Mouse (Mus musculus): ENCODE results near the gene Lrrc45.
A peak's percentile ranks its signal among the peaks of the same experiment; 100 is the strongest.
"Not testable (repeated sequence)": the region's sequence is repeated elsewhere in the genome, so short reads cannot be mapped to it uniquely, and the experiment has no call there.

The Lrrc45 gene

DNA sequence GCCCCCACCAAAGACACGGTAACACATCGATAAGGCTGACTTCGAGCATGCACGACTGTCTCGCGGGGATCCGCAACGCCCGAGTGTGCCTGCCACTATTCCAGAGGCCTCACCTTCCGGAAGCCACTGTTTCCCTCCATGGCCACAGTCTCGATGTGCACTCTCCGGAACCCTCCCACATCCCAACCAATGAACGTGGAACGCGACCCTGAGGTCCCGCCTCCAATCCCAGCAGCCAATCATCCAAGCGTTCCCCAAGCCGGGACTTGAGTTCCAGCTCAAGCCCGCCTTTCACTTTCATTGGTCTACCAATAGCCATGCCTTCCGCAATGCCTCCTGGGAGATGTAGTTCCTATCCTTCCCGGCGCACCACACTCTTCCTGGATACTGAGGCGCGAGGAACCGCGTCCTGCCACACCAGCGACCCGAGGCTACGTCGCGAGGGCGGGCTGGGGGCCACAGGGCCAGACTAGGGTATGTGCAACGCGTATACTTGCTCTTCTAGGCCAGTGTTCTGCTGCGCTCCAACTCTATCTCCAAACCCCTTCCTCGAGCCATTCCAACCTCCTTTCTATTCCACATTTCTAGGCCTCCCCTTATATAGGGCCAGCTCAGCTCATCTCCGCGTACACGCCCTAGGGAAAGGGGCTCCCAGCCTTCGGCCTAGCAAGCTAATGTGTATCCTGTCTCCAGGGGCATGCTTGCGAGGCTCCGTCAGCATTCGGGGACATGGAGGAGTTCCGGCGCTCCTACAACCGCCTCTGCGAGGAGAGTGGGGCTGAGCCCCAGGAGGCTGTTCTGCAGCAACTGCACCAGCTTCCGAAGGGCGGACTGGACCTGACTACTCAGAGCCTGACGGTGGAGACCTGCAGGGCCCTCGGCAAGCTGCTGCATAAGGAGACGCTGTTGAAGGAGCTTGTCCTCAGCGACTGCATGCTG is at the start of gene Lrrc45, which contains the start of gene Cenpx:
TSS of gene Lrrc45 (plus strand) at position 346 of the 939 bp plus-strand sequence.
TSS of gene Cenpx (minus strand) at position 159 of the 939 bp plus-strand sequence.
- DNase-seq (ENCODE audit: low read depth): peak; percentile 99

DNA sequence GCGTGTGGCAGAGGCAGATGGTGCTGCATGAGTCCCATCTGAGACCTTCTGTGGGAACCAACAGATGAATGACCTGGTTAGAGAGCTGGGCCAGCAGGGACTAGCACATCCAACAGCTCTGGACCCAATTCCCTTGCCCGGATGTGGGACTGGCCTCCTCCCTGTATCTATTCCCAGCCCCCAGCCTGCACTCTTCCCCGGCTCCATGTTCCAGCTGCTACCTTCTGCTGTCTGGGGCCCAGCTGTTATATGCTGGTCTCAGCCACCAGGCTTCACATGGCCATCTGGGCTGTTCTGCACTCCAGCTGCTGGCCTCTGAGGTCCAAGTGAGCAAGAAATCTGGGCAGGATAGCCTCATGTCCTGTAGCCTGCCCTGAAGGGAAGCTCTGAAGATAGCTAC is 48.3 kb upstream of the Lrrc45 start:
- no peak for DNase-seq (ENCODE audit: low read depth)

DNA sequence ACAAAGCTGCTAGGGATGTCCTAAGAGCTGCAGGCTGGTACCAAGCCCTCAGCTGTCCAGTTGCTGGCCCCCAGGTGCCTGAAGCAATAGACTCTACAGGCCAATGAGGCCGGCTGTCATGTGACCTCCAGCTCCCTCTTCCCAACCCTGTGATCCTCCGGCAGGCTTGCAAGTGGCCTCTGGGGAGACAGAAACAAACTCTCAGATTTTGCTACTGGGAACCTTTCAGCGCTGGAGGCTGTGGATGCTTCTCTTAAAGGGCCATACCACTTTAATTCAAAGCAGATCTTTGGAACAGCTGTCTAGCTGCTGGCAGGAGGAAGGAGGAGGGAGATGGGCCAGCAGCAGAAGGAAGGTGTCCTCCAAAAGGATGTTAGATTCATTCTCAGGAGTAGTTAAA is 47.1 kb upstream of the Lrrc45 start:
- peak; percentile 50 for DNase-seq (ENCODE audit: low read depth)

DNA sequence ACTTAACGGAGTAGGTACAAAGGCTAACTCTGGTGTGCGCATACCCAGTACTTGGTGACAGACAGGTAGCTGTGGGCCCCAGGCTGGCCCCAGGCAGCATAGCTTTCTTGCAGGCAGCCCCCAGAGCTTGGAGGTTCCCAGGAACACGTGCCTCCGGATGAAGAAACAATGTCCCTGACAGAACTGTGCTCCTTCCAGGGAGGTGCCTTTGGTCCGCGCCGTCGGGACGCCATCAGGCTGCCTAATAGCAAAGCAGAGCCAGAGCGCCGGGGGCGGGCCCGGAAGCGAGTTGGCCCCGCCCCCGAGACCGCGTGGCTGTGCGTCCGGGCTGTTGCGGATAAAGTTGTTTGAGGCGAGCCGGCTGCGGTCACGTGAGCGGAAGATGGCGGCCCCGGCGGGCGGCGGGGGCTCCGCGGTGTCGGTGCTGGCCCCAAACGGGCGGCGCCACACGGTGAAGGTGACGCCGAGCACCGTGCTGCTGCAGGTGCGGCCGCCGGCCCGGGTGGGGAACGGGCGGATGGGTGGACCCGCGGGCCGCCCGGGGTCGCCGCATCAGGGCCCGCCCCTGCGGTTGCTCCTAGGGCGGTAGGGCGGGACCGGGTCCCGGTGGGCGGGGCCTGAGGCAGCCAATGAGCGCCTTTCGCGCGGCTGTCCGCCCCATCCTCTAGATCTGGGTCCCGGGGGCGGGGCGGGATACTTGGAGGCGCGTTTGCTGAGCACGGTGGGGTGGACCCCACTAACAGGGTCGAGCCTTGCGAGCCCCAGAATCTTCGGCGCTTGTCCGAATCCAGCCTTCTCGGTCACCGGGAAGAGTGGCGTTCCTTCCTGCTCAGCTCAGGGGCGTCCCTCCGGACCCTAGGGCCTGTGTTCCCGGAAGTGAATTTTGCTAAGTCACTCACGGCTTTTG is 40.8 kb upstream of the Lrrc45 start, which contains the start of gene Aspscr1:
TSS of gene Aspscr1 (plus strand) at position 287 of the 907 bp plus-strand sequence.
- DNase-seq (ENCODE audit: low read depth): peak; percentile 98

DNA sequence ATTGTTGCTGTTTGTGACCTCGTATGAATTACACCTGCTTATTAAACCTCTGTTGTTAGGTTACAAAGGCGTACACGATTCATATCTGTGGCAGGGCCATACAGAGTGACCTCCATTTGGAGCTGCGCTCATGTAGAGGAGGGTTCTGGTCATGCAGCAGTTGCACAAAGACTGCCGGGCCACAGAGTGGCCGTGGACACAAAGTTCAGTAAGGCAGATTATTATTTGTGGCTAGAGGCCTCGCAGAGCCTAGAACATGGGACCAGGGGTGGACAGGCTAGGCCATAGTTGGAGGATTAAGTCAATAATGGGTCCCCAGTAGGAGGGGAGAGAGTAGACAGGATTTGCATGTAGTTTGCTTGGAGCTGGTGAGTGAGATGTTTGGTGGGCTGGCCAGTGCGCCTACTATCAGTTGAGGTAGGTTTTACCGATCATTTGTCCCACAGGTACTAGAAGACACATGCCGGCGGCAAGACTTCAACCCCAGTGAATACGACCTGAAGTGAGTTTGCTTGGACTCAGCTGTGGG is 40.1 kb upstream of the Lrrc45 start:
- no peak for DNase-seq (ENCODE audit: low read depth)

DNA sequence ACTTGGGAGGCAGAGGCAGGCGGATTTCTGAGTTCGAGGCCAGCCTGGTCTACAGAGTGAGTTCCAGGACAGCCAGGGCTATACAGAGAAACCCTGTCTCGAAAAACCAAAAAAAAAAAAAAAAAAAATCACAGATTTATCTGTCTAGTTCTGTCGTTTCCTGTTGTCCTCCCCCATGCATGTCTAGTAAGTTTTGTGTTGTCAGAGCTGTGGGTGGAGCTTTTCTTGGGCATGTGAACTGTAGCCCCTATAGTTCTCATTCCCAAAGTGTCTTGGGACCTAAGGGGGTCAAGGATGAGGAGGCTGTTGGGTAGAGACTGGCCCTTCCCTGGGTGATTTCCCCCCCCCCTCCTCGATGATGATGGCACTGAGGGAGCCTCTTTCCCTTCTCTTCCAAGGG is 37.9 kb upstream of the Lrrc45 start:
- DNase-seq (ENCODE audit: low read depth): not testable (repeated sequence)

DNA sequence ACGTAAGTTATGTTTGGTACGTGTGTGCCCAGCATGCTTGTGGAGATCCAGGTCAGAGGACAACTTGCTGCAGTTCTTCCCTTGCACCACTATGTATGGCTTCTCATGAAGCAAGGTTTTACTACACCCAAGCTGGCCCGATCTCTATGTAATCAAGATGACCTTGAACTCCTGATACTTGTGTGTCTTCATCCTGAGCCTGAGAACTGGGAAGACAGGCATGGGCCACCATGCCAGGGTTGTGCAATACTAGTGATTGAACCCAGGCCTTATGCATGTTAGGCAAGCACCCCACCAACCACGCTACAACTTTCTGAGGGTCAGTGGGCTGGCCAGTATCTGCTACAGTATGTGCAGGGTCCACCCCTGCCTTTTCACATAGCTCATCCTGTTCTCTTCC is 36.8 kb upstream of the Lrrc45 start:
- DNase-seq (ENCODE audit: low read depth): no peak

DNA sequence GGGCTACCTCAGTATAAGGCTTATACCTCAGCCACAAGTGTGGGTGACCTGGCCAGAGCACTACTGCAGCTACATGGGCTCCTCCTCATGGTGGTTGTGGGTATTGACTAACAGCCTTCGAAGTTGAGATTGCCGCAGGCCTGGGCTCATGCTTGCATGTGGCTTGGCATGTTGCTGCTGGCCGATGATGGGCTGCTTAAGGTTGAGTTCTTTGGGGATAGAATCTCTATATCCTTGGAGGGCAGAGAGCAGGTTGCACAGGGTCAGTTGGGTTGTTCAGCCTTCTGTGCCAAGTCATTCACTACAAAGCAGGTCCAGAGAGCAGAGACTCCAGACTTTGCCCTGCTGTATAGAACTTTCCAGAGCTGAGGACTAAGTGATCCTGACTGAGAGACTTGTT is 33.8 kb upstream of the Lrrc45 start:
- peak; percentile 50 for DNase-seq (ENCODE audit: low read depth)

DNA sequence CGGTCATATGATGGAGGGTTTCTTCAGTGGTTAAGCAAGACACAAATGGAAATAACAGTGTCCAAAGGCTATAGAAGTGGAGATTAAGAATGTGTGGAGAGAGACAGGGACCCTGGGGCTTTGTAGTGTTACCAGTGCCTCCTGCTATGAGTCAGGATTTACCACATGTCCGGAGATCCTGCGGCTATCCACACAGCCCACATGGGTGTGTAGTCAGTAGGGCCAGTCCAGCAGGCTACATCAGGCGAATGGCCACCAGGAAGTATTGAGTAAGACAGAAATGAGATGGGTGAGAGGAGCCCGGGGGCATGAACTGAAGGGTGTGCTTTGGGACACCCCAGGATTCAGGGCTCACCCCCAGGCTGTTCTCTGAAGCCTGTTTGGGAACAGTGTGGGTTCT is 31.0 kb upstream of the Lrrc45 start:
- peak; percentile 80 for DNase-seq (ENCODE audit: low read depth)

DNA sequence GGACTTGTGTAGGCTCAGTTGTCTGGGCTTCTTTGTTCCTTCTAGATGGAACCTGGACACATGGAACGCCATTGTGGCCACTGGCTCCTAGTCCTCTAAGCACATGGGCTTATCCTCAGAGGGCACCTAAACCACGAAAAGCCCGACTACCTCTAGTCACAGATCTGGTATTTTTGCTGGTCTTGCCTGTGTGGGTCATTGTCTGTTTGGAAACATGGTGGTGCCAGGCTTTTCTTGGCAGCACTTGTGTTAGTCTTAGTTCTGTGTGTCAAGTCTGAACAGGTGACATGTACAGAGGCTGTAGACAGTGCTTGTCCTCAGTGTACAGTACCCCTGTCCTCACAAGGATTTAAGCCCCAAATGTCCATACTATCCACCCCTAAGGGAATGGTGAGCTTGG is 30.2 kb upstream of the Lrrc45 start:
- no peak for DNase-seq (ENCODE audit: low read depth)

DNA sequence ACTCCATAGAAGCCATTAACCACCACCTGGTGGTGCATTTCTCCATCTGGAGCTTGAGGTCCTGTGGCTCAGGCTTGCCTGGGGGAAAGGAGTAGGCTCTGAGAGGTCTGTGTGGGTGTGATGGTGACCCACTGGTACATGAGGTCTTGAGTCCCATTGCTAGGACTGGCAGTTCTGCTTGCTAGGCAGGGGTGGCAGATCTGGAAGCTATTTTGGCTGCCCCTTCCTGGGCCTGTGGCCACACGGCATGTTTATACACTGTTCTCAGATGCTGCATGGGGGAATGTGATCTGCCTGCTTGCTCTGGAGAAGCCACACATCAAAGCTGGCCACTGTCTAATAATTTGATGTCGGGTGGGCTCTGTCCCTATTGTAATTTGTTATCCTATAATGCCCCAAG is 29.6 kb upstream of the Lrrc45 start:
- no peak for DNase-seq (ENCODE audit: low read depth)

DNA sequence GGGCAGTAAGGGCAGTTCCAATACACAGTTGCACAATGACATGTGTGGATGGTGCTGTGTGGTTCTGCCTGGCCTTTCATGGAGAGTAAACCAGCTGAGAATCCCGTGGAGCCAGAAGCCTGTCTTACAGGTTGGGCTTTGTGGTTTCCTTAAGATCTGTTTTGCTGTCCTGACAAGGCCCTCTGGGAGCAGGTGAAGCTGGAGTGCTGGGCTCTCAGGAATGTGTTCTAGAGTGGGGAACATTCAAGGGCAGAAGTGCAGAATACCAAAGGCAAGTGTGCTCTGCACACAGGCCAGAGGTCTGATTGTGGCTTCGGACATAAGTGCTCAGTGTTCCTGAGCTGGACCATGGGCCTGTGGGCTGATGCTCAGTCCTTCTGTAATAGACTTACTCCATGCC is 29.1 kb upstream of the Lrrc45 start:
- no peak for DNase-seq (ENCODE audit: low read depth)

DNA sequence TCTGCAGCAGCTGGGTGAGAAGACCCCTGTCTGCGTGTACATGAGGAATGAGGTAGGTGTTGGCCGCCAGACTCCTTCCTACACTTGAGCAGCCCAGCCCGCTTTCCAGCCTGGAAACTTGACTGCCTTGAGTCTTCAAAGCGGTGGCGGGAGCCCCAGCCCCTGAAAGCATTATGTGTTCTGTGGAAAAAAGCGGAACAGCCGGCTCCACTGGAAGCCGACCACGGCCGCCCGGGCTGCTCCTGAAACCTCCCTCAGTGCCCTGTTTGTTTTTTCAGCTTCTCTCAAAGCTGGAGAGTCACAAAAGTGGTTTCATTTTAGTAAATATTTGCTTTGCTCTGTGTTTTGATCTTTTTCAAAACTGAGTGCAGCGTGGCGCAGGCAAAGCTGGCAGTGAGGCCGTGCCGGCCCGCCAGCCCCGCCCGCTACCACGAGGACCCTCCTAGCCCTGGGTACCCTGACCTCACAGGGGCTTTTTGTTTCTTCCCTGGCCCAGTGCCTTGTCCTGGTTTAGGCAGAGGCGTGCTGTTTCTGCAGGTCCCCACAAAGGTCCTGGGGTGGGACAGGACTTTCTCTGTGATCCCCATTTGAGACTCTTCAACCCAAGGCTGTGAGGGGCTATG is 27.0 kb upstream of the Lrrc45 start:
- no peak for DNase-seq (ENCODE audit: low read depth)

DNA sequence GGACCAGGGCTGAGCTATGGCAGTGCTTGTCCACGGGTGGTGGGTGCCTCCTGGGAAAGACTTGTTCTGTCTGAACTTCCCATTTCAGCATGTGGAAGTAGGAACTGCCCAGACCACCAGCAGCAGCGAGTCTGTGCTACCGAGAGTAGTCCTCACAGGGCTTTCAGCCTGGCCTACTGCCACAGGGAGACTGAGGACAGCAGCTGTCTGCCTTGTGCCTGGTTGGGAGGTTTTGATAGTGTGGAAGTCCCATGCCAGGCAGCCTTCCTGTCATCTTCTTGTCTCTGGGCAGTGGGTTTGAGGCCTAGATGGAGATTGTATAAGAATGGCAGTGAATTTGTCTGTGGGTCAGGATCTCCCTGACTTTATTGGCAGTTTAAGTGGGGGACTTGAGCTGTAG is 24.4 kb upstream of the Lrrc45 start:
- no peak for DNase-seq (ENCODE audit: low read depth)

DNA sequence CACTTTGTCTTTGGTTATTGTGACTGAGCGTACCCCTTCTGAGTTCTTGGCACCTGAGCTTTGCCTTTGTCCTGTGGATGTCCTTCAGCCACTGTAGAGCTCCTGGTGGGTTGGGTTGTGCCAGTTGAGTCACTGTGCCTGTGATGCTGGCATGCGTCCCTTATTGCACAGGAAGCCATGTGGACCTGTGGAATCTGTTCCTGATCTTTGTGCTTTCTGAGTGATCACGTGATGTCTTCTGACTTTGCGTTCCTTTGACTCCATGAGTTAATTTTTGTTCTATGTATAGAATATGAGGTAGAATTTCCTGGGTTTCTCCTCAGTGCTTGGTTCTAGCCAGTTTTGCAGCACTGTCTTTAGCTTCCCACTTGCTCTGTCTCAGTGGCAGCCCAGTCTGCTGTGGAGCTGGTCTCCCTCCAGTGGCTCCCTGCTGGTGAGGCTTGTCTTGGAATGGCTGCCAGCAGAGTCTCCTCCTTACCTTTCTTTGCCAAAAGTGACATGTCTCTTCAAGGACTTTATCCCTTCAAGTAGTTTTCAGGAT is 21.2 kb upstream of the Lrrc45 start:
- DNase-seq (ENCODE audit: low read depth): no peak

DNA sequence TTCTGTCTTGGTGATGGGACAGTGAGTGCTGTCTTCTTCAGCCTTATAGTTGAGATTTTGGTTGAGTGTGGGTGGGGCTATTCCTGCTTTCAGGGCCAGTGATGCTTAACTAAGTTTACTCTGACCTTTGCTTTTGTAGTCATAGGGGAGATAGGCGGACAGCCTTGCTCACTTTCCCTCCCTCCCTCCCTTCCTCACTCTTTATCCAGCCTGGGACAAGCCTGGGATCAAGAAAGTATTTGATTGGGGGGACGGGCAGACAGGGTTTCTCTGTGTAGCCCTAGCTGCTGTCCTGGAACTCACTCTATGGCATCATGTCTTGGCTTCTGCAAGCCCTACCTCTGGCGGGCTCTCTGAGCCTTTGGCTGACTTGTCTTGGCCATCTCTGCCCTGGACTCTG is 20.3 kb upstream of the Lrrc45 start:
- no peak for DNase-seq (ENCODE audit: low read depth)

DNA sequence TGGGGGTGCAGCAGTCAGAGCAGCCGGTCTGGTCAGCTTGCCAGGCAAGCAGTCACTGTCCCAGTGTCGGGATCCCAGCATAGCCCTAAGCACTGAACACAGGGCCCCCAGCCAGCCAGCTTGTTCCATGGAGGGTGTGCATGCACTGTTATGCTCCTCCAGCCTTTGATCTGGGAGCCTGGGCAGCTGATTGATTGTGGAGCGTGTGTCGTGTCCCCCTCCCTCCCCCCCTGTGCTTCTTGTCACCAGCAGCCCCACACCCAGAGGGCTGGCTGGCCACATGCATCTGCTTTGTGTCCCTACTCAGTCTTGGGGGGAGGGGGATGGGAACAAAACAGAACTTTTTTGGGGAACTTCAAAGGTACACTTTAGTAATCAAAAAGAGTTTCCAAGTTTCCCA is 18.5 kb upstream of the Lrrc45 start:
- no peak for DNase-seq (ENCODE audit: low read depth)

DNA sequence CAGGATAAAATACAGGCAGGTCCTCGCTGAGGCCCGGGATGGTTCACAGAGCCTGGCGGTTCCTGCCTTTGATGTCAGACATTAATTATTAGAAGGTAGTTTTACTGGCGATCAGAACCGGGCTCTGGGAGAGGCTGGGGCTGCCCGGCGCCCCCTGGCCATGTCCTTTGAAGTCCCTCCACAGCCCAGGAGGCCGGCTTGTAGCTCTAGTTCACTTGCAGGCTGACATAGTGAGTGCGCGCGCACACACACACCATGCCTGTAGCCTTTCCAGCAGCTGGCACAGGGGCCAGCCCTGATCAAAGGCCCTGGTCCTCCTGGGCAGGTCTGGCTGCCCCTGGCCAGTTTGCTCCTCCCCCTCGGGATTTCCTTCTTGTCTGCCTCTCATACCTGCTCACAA is 18.1 kb upstream of the Lrrc45 start:
- DNase-seq (ENCODE audit: low read depth): no peak

DNA sequence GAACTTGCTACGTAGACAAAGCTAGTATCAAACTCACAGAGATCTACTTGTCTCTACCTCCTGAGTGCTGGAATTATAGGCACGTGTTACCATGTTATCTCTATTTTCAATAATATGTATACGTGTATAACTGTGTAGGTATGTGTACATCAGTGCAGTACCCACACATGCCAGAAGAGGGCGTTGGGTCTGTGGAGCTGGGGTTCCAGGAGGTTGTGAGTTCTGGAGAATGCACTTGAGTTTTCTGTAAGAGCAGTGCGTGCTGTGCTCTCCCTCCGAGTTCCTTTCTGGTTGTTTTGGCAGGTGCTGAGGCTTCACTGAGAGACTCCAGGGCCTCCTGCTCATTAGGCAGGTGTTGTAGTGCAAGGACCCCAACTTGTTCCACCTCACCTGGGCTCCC is 17.2 kb upstream of the Lrrc45 start:
- DNase-seq (ENCODE audit: low read depth): no peak

DNA sequence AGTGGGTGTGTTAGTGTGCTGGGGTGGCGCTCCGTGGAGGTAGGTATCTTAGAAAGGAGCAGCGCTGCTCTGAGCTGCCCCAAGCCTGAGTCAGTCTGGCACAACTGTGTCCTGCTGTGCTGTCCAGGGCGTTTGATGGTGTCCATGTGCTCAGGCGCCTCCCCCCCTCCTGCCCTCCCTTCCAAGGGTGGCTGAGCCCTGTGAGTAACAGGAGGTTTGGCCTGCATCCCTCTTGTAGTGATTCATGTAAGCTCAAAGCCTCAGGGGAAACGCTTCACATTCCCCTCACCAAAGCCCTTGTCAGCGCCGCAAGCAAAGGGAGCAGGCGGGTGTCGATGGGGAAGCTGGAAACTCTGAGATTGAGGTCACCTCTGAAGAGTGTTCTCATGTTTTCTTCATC is 16.0 kb upstream of the Lrrc45 start:
- DNase-seq (ENCODE audit: low read depth): peak; percentile 97

DNA sequence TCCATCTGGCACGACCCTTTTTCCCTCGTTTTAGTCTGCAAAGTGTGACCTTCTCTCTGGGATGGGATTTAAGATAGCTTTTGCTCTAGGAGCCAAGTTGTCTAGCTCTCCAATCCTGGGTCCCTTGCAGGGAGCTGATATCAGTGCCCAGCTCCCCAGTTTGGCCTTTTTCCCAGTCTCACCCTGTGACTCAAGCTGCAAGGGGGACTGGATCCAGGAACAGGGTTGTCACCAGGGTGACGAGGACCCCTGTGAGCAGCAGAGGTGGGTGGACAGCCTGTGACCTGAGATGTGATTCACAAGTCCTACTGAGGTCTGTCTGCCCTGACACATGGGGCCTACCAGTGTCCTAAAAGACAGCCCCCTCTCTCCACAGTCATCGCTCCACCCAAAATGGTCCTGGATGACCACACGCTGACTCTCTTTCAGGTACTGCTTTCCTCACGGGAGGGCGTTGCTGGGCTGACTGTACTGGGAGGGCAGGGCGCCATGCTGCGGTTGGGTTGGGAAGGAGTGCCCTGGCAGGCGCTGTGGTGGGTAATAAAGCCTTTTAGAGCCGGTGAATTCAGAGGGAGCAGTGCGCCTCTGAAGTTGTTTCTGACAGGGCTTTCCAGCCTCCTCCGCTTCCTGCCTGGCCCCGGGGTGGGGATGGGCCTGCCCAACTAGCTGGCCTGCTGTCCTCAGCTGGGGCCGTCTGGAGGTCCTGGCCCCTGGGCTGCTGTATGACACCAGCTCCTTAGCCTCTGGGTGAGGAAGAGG is 9.8 kb upstream of the Lrrc45 start:
- DNase-seq (ENCODE audit: low read depth): peak; percentile 81
